Mouse (Mus musculus): Measurements from ENCODE around the gene Gm9602. TPM values are rescaled to one million over a fixed set of nuclear protein-coding genes. Genes with fewer than 3 reads are reported as not detected.
"Not testable (repeated sequence)": the region's sequence is repeated elsewhere in the genome, so short reads cannot be mapped to it uniquely, and the experiment has no call there.

Gene Gm9602
- not detected for total RNA-seq (2021)
- long read RNA-seq, experiment 1: 0 reads
- long read RNA-seq, experiment 2: 0 reads

GRCm38 (mm10) chr14:4776037-4776436, at the start of gene Gm9602:
TSS of gene Gm9602 (plus strand) at chr14:4776337.
- not testable (repeated sequence) for DNase-seq (ENCODE audit: low spot score in 2 of 2)

- DNase-seq (ENCODE audit: low spot score in 2 of 2): not testable (repeated sequence)
Measured at GRCm38 (mm10) chr14:4806421-4806820, 30.3 kb downstream of the Gm9602 start.

- not testable (repeated sequence) for DNase-seq (ENCODE audit: low spot score in 2 of 2)
Measured at GRCm38 (mm10) chr14:4821950-4822349, 45.8 kb downstream of the Gm9602 start.

Other genes starting within 250 kb of the Gm9602 start
- not detected for gene Gm3047, start 220.9 kb upstream of the Gm9602 start, total RNA-seq (2021)
- not detected for gene Gm8159, start 144.0 kb upstream of the Gm9602 start, total RNA-seq (2021)
- gene Gm3239, start 112.1 kb upstream of the Gm9602 start, total RNA-seq (2021): not detected
- gene Gm7876, start 67.1 kb upstream of the Gm9602 start, total RNA-seq (2021): not detected
- under 1 TPM in 1 of 2 experiments, not detected in 1; 0.28 TPM for gene Gm3252, start 49.6 kb upstream of the Gm9602 start, total RNA-seq (2021)
- gene Gm3269, start 61.8 kb downstream of the Gm9602 start, total RNA-seq (2021): not detected
- gene Gm3264, start 79.2 kb downstream of the Gm9602 start, total RNA-seq (2021): 1 to 10 TPM in 1 of 2 experiments, not detected in 1; 2.1 TPM
- gene Gm3278, start 116.1 kb downstream of the Gm9602 start, total RNA-seq (2021): not detected
- gene Gm8297, start 207.6 kb downstream of the Gm9602 start, total RNA-seq (2021): not detected
- gene Gm3298, start 239.6 kb downstream of the Gm9602 start, total RNA-seq (2021): not detected

Measured in left cerebral cortex, adult 18-20 months (tissue).